Comparison of ENCODE assay signal across 8 mouse cellular contexts in genomic region chr5:149245965-149246470, GRCm38 (mm10). TPM values are rescaled to one million over a fixed set of nuclear protein-coding genes. Genes with fewer than 3 reads are reported as not detected.
DNase-seq lines count a peak whose midpoint lies in the region; ATAC-seq and TF ChIP-seq lines count a peak whose summit lies in the region.

No protein-coding gene starts in this region.

- no peak overlapping the region for H3K4me3 ChIP-seq in forebrain, embryonic 14.5 days (ENCODE audit: low read depth, low read length)
- H3K4me3 ChIP-seq in hindbrain, embryonic 16.5 days (ENCODE audit: low read length) = no peak overlapping the region; the same call in 1 of the 2 replicates
- peak overlapping the region; percentile 49 to 67 for H3K4me3 ChIP-seq in liver, embryonic 14.5 days (ENCODE audit: insufficient read depth in 1 of 2, low read depth in 2 of 2, low read length in 2 of 2)
- H3K4me3 ChIP-seq in myocyte = peak overlapping the region; percentile 11

- 46% methylated on average over 16 of the region's 16 CpGs for WGBS in forebrain, embryonic 14.5 days
- 14% methylated on average over 14 of the region's 16 CpGs for WGBS in hindbrain, embryonic 16.5 days
- WGBS in liver, embryonic 14.5 days (ENCODE audit: insufficient replicate concordance) = under 1% methylated on average over 16 of the region's 16 CpGs

- H3K9me3 ChIP-seq in forebrain, embryonic 14.5 days (replicated peaks; ENCODE audit: control insufficient read depth, low read length) = no peaks in the 10 kb centered on the region
- H3K9me3 ChIP-seq in hindbrain, embryonic 16.5 days (ENCODE audit: control insufficient read depth, low read length) = no peaks in the 10 kb centered on the region
- H3K9me3 ChIP-seq in liver, embryonic 14.5 days (ENCODE audit: control insufficient read depth, low read length) = no peaks in the 10 kb centered on the region

- peak overlapping the region; percentile 15; the same call in 1 of the 2 replicates for H3K4me2 ChIP-seq in forebrain, embryonic 14.5 days (ENCODE audit: low read length)
- H3K4me2 ChIP-seq in hindbrain, embryonic 16.5 days (ENCODE audit: low read length) = peak overlapping the region; percentile 45
- H3K4me2 ChIP-seq in liver, embryonic 14.5 days (ENCODE audit: low read depth) = peak overlapping the region; percentile 85
- peak overlapping the region; percentile 94 for H3K4me2 ChIP-seq in myocyte (ENCODE audit: low read depth)

- H3K27me3 ChIP-seq in forebrain, embryonic 14.5 days (replicated peaks; ENCODE audit: control insufficient read depth, insufficient read depth, low read length) = no peaks in the 10 kb centered on the region
- no peaks in the 10 kb centered on the region for H3K27me3 ChIP-seq in hindbrain, embryonic 16.5 days (replicated peaks; ENCODE audit: control insufficient read depth, insufficient read depth, low read length)
- H3K27me3 ChIP-seq in liver, embryonic 14.5 days (ENCODE audit: control insufficient read depth, insufficient read depth, low read length) = no peaks in the 10 kb centered on the region
- H3K27me3 ChIP-seq in myocyte (ENCODE audit: control insufficient read depth, insufficient read depth, insufficient read length) = no peaks in the 10 kb centered on the region

- DNase-seq in CD4-positive helper T cell, adult 2 months (ENCODE audit: low read depth, low spot score) = peak; percentile 87
- peak; percentile 69 for DNase-seq in adrenal gland, postnatal 14 days
- peak; percentile 20 for DNase-seq in forebrain, embryonic 14.5 days (ENCODE audit: low spot score)
- DNase-seq in liver, embryonic 14.5 days (ENCODE audit: low read depth in 3 of 3, low spot score in 3 of 3) = peak; percentile 70 to 78 (median 72)
- peak; percentile 84 for DNase-seq in thymus, postnatal 4 days
- DNase-seq in layer of hippocampus, postnatal 14 days (ENCODE audit: low spot score in 2 of 2) = no peak

- TF ChIP-seq EP300 in liver, embryonic 14.5 days (IDR thresholded peaks at IDR 0.05; ENCODE audit: low read depth) = peak; percentile 29; the same call in 1 of the 2 replicates

- H3K36me3 ChIP-seq in forebrain, embryonic 14.5 days (ENCODE audit: control insufficient read depth, insufficient read depth, low read length) = no peaks in the 10 kb centered on the region
- H3K36me3 ChIP-seq in hindbrain, embryonic 16.5 days (ENCODE audit: control insufficient read depth, insufficient read depth, low read length) = no peaks in the 10 kb centered on the region
- H3K36me3 ChIP-seq in liver, embryonic 14.5 days (replicated peaks; ENCODE audit: control insufficient read depth, insufficient read depth, low read depth) = no peaks in the 10 kb centered on the region
- H3K36me3 ChIP-seq in myocyte (ENCODE audit: control insufficient read depth, insufficient read depth) = no peaks in the 10 kb centered on the region

- H3K9ac ChIP-seq in forebrain, embryonic 14.5 days (ENCODE audit: low read length) = no peak overlapping the region
- peak overlapping the region; percentile 35; the same call in 1 of the 2 replicates for H3K9ac ChIP-seq in hindbrain, embryonic 16.5 days (ENCODE audit: low read depth, low read length)
- H3K9ac ChIP-seq in liver, embryonic 14.5 days (replicated peaks) = peak overlapping the region; percentile 76

- ATAC-seq in forebrain, embryonic 14.5 days = peak; percentile 42; the same call in 1 of the 2 replicates
- ATAC-seq in hindbrain, embryonic 16.5 days = peak; percentile 67
- peak; percentile 94 for ATAC-seq in liver, embryonic 14.5 days (ENCODE audit: insufficient read depth)

- 0 out of 2 replicates have a peak, but pooled peaks cover 2% of the 10 kb centered on the region for H3K4me1 ChIP-seq in forebrain, embryonic 14.5 days (ENCODE audit: control insufficient read depth, insufficient read depth, low read length)
- peaks cover 4% of the 10 kb centered on the region for H3K4me1 ChIP-seq in hindbrain, embryonic 16.5 days (ENCODE audit: control insufficient read depth, insufficient read depth, low read depth, low read length)
- peaks cover 16 to 26% of the 10 kb centered on the region in 2 experiments for H3K4me1 ChIP-seq in liver, embryonic 14.5 days (replicated peaks; ENCODE audit: control insufficient read depth in 2 of 2, insufficient read depth in 2 of 2, low read length in 1 of 2)

- TF ChIP-seq POLR2A in myocyte (IDR thresholded peaks at IDR 0.05; ENCODE audit: insufficient read length, low read depth) = no peak

- no peak overlapping the region for H3ac ChIP-seq in myocyte (ENCODE audit: control insufficient read depth, insufficient read length)

- H3K27ac ChIP-seq in forebrain, embryonic 14.5 days (ENCODE audit: low read depth, low read length) = no peak overlapping the region; the same call in 1 of the 2 replicates
- H3K27ac ChIP-seq in hindbrain, embryonic 16.5 days (ENCODE audit: low read depth, low read length) = no peak overlapping the region
- peak overlapping the region; percentile 64 for H3K27ac ChIP-seq in liver, embryonic 14.5 days

- TF ChIP-seq CTCF in liver, embryonic 14.5 days (IDR thresholded peaks at IDR 0.05; ENCODE audit: low read depth) = no peak

- no peaks in the 10 kb centered on the region for H3K79me2 ChIP-seq in myocyte (ENCODE audit: control insufficient read depth, insufficient read depth)

TF ChIP-seq in myocyte, 11 proteins besides CTCF, POLR2A, EP300 and RAD21:
- TF ChIP-seq REST (IDR thresholded peaks at IDR 0.05; ENCODE audit: insufficient read depth, insufficient read length) (no peak), SRF (IDR thresholded peaks at IDR 0.05; ENCODE audit: control insufficient read depth, insufficient read length, low read depth) (no peak), MYOG (IDR thresholded peaks at IDR 0.05; ENCODE audit: control insufficient read depth in 1 of 3, insufficient read depth in 1 of 3, insufficient read length in 2 of 3, low read depth in 2 of 3) (no peak), POLR2AphosphoS2 (IDR thresholded peaks at IDR 0.05; ENCODE audit: insufficient read length, low read depth) (no peak), MYOD1 (IDR thresholded peaks at IDR 0.05; ENCODE audit: control insufficient read depth in 1 of 3, insufficient read length in 2 of 3, low read depth in 2 of 3) (no peak), CEBPB (IDR thresholded peaks at IDR 0.05; ENCODE audit: insufficient read depth, poor library complexity, severe bottlenecking) (no peak), USF1 (IDR thresholded peaks at IDR 0.05; ENCODE audit: low read depth) (no peak), TCF12 (IDR thresholded peaks at IDR 0.05; ENCODE audit: insufficient read depth, poor library complexity, severe bottlenecking) (no peak), TCF3 (IDR thresholded peaks at IDR 0.05; ENCODE audit: insufficient read length, low read depth) (no peak), MAX (IDR thresholded peaks at IDR 0.05; ENCODE audit: low read depth) (no peak), E2F4 (IDR thresholded peaks at IDR 0.05; ENCODE audit: insufficient read depth) (no peak)

RNA-seq across cellular contexts. Expression of gene Alox5ap, which starts 18.5 kb away (rescaled TPM):
- 7.8 and 17.6 TPM in 2 replicates for total RNA-seq in adrenal gland, postnatal 14 days (2021)
- polyA plus RNA-seq in forebrain, embryonic 14.5 days (2014; fragmentation: Nextera tagmentation; extraction: Ambion mirVana) = 8.6 and 12.7 TPM in 2 replicates
- polyA plus RNA-seq in hindbrain, embryonic 16.5 days (2015; fragmentation: Nextera tagmentation; extraction: Ambion mirVana) = 10.1 and 13.3 TPM in 2 replicates
- 17.4 and 26.7 TPM in 2 replicates for polyA plus RNA-seq in liver, embryonic 14.5 days (2012; rRNA removed)
- polyA plus RNA-seq in liver, embryonic 14.5 days (2014; fragmentation: Nextera tagmentation; extraction: Ambion mirVana) = 26.2 and 29.6 TPM in 2 replicates
- polyA plus RNA-seq in myocyte (2012; fragmentation: generic; extraction: Trizol) = 28.8 TPM
- total RNA-seq in layer of hippocampus, postnatal 14 days (2021) = 1 to 10 TPM; 7.6 to 7.9 TPM

Comparison
In these comparisons a context has a peak if more than half of its experiments do, and no peak if none do; other contexts are left out.
1. DNase-seq: peak in CD4-positive helper T cell, adult 2 months (single experiment), adrenal gland, postnatal 14 days (single experiment), forebrain, embryonic 14.5 days (single experiment), liver, embryonic 14.5 days (3 of 3) and thymus, postnatal 4 days (single experiment); none in layer of hippocampus, postnatal 14 days (0 of 2).
2. ATAC-seq: peak in every context shown above with its lines; median percentile 94 in liver, embryonic 14.5 days; 67 in hindbrain, embryonic 16.5 days; 42 in forebrain, embryonic 14.5 days.
3. H3K4me2 ChIP-seq: peak in every context shown above with its lines; median percentile 94 in myocyte; 85 in liver, embryonic 14.5 days; 45 in hindbrain, embryonic 16.5 days; 15 in forebrain, embryonic 14.5 days.
4. H3K4me3 ChIP-seq: peak in liver, embryonic 14.5 days (2 of 2) and myocyte (single experiment); none in forebrain, embryonic 14.5 days (single experiment) and hindbrain, embryonic 16.5 days (single experiment).